Mouse (Mus musculus) T-cell, adult 66 days (primary cell): ENCODE data around the gene 2010003K11Rik. TPM values are rescaled to one million over a fixed set of nuclear protein-coding genes. Genes with fewer than 3 reads are reported as not detected.

Experiments
- total RNA-seq, 2 experiments: library from RNA; stranded (reverse); gene quantifications; 3 replicates in 1 of 2; 4 replicates in 1 of 2; pipeline ENCODE4 v1.2.4; 2023

Gene 2010003K11Rik
- not detected for total RNA-seq

DNA sequence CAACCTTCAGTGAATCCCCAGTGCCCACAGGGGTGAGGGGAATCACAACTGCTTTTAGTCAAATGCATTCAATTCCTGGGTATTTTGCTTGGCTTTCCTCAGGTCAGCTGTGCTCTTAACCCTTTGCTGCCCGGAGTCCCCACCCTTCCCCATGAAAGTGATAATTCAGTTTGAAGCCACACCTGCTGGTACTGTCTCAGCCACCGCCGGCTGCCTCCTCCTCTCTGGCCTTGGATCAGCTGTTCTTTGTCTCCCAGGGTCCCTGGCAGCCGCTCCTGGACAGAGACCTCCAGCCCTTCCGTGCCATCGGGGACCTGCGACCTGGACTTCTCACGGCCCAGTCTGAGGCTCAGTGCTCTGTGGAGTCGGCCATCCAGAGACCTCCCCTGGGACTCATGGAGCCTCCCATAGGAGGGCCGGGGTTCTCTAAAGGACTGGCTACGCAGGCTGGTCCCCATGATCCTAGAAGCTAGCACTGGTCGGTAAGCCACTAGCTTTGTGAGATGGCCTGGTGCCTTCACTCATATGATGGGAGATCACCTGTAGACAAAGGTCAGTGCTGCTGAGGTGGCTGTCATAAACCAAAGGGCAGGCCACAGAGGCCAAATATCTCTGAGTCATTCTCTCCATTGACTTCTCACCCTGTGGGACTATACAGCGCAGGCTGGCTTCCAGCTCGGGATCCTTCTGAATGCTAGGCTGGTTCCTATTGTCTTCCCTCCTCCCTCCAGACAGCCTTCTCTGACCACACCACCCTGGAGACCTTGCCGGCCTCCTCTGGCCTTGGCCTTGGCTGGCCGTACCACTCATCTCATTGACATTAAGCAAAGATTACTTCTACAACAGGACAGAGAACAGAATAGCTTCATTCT, at the start of gene 2010003K11Rik:
TSS of gene 2010003K11Rik (minus strand) at position 522 of the 872 bp plus-strand sequence.

DNA sequence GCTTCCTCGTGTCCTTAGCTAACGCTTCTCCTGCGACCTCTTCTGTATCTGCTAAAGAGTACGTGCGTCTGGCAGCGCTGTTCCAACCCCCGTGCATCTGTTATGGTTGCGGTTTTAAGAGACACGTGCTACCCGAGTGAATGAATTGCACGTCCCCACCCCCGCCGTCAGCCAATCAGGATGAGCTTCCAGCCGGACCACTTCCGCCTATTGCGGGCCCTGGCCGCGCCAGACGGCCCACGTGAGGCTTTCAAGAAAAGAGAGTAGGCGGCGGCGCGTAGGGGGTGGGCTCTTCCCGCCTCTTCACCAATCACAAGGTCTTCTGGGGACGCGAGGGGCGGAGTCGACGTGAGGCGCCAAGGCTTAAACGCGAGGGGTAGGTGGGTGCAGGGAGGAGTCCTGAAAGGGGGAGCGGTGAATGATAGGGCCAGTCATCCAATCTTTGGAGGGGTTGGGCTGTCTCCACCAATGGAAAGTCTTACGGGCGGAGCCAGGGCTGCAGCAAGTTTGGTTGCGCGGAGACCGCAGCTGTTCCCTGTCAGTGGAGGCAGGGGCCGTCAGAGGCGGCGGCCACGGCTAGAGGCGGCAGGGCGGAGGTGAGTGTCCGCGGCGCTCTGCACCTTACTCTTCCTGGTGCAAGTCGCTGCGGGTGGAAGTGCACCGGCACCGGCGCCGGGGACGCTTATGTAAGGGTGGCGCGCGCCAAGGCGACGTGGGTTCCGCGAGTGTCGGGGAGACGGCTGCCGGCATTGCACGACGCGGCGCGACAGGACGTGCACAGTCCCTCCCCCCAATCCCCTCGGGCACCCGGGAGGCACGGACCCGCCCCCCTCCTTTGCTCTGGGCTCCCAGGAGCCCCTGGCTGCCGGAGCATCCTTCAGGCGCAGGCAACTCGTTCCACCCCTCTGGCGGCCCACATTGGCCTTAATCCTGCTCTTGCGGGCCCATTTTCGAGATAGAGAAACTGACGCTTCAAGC, 11.9 kb upstream of the 2010003K11Rik start, which contains the start of gene Pcx:
TSS of gene Pcx (plus strand) at position 487 of the 978 bp plus-strand sequence.

DNA sequence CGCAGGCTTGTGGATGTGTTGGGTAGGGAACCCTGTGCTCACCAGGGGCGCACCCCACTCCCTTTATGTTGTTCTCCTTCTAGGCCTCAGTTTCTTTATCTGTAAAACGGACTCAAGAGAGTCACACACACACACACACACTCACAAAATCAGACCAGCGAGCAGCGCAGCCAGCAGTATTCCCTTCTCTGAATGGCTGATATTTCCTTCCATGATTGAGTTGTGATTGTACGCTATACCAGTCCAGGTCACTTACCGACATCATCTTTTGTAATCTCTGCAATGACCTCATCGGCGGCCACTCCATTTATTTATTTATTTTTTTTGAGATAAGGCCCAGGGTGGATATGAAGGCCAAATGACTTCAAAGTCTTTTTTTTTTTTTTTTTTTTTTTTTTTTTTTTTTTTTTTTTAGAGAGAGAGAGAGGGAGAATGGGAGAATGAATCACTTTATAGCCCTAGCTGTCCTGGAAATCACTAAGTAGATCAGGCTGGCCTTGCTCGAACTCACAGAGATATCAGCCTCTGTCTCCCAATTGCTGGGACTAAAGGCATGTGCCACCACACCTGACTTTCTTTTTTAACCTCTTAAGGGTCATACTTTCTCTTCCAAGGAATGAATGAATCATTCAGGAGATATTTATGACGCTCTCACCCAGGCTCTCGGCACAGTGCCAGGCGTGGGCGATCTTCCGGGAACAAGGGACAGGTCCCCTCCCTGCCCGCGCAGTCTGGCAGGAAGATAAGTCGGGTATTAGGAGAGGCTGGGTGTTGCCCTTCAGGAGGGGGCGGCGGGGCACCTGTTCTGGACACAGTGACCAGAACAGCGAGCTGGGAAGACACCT, 20.8 kb downstream of the 2010003K11Rik start, which contains the start of gene Syt12:
TSS of gene Syt12 (minus strand) at position 103 of the 845 bp plus-strand sequence.

Other genes with a start within 250 kb of the 2010003K11Rik start
- 10 to 100 TPM; 17.8 to 18.9 TPM for gene Ssh3, start 229.4 kb downstream of the 2010003K11Rik start, total RNA-seq
- gene Ankrd13d, start 215.4 kb downstream of the 2010003K11Rik start, total RNA-seq = 10 to 100 TPM; 19.0 to 20.5 TPM
- gene Grk2, start 192.4 kb downstream of the 2010003K11Rik start, total RNA-seq = 100 to 1,000 TPM; 399 to 431 TPM
- 100 to 1,000 TPM; 155 to 160 TPM for gene Kdm2a, start 100.3 kb downstream of the 2010003K11Rik start, total RNA-seq
- gene Rhod, start 59.2 kb downstream of the 2010003K11Rik start, total RNA-seq = 1 to 10 TPM in 1 of 2 experiments, under 1 TPM in 1; 0.39 to 1.8 TPM
- gene Syt12, start 21.1 kb downstream of the 2010003K11Rik start, total RNA-seq = not detected
- gene Pcx, start 11.9 kb upstream of the 2010003K11Rik start, total RNA-seq = 1 to 10 TPM; 2.3 to 4.6 TPM
- gene Lrfn4, start 117.1 kb upstream of the 2010003K11Rik start, total RNA-seq = under 1 TPM; 0.29 to 0.53 TPM
- 10 to 100 TPM; 53.2 to 59.2 TPM for gene Rce1, start 127.1 kb upstream of the 2010003K11Rik start, total RNA-seq
- not detected for gene Gm960, start 200.1 kb upstream of the 2010003K11Rik start, total RNA-seq
- gene Sptbn2, start 212.6 kb upstream of the 2010003K11Rik start, total RNA-seq = under 1 TPM in 1 of 2 experiments, not detected in 1; 0.09 TPM